Mouse (Mus musculus): ENCODE results near the gene Plpp1. TPM values are rescaled to one million over a fixed set of nuclear protein-coding genes. Genes with fewer than 3 reads are reported as not detected.

Plpp1 gene
- 10 to 100 TPM; 41.8 to 43.5 TPM for total RNA-seq (2021)
- long read RNA-seq, experiment 1, transcript Plpp1-201 (6 exons, 1,598 nt), result minor isoform, 22 of 63 reads
- long read RNA-seq, experiment 1, transcript Plpp1-202 (6 exons, 1,272 nt), result major isoform, 36 of 63 reads
- long read RNA-seq, experiment 1, partial matches to known transcripts, result 0 of 63 reads
- long read RNA-seq, experiment 1, other reads (novel, unspliced or antisense), result 5 of 63 reads
- long read RNA-seq, experiment 2, transcript Plpp1-202 (6 exons, 1,272 nt), result minor isoform, 19 of 43 reads
- long read RNA-seq, experiment 2, transcript Plpp1-201 (6 exons, 1,598 nt), result major isoform, 21 of 43 reads
- long read RNA-seq, experiment 2, partial matches to known transcripts, result 0 of 43 reads
- long read RNA-seq, experiment 2, other reads (novel, unspliced or antisense), result 3 of 43 reads

GRCm38 (mm10) chr13:112800597-112801380 is at the start of gene Plpp1:
Plpp1 (plus strand) TSS chr13:112800792.
- DNase-seq, result peak; percentile 98

- DNase-seq, result peak; percentile 84 to 90
Measured at GRCm38 (mm10) chr13:112751454-112752308, 48.9 kb upstream of the Plpp1 start.

GRCm38 (mm10) chr13:112752309-112752975 is 48.1 kb upstream of the Plpp1 start:
- no peak for DNase-seq

- DNase-seq, result peak in 1 of 2 experiments; percentile 70
Measured at GRCm38 (mm10) chr13:112753522-112753921, 47.1 kb upstream of the Plpp1 start.

GRCm38 (mm10) chr13:112754871-112755270 is 45.7 kb upstream of the Plpp1 start:
- DNase-seq, result peak in 1 of 2 experiments; percentile 57

GRCm38 (mm10) chr13:112755507-112756010 is 45.0 kb upstream of the Plpp1 start:
- DNase-seq, result peak; percentile 75 to 76

GRCm38 (mm10) chr13:112757395-112757794 is 43.2 kb upstream of the Plpp1 start:
- no peak for DNase-seq

- no peak for DNase-seq
Measured at GRCm38 (mm10) chr13:112758546-112759090, 42.0 kb upstream of the Plpp1 start.

- no peak for DNase-seq
Measured at GRCm38 (mm10) chr13:112759364-112759763, 41.2 kb upstream of the Plpp1 start.

GRCm38 (mm10) chr13:112759777-112760537 is 40.6 kb upstream of the Plpp1 start:
- DNase-seq, result peak in 1 of 2 experiments; percentile 59

GRCm38 (mm10) chr13:112760538-112760881 is 40.1 kb upstream of the Plpp1 start:
- peak in 1 of 2 experiments; percentile 57 for DNase-seq

- no peak for DNase-seq
Measured at GRCm38 (mm10) chr13:112761787-112762186, 38.8 kb upstream of the Plpp1 start.

- peak in 1 of 2 experiments; percentile 46 for DNase-seq
Measured at GRCm38 (mm10) chr13:112762548-112762947, 38.0 kb upstream of the Plpp1 start.

- DNase-seq, result peak; percentile 62 to 65
Measured at GRCm38 (mm10) chr13:112763531-112764091, 37.0 kb upstream of the Plpp1 start.

- peak; percentile 74 to 89 for DNase-seq
Measured at GRCm38 (mm10) chr13:112764556-112764955, 36.0 kb upstream of the Plpp1 start.

GRCm38 (mm10) chr13:112765654-112766053 is 34.9 kb upstream of the Plpp1 start:
- DNase-seq, result no peak

GRCm38 (mm10) chr13:112770528-112771328 is 29.9 kb upstream of the Plpp1 start:
- DNase-seq, result peak in 1 of 2 experiments; percentile 54

- DNase-seq, result peak; percentile 61 to 77
Measured at GRCm38 (mm10) chr13:112771447-112772208, 29.0 kb upstream of the Plpp1 start.

Measured in heart, adult 18-20 months (tissue).